Mouse (Mus musculus): ENCODE results near the gene Fam20a. TPM values are rescaled to one million over a fixed set of nuclear protein-coding genes. Genes with fewer than 3 reads are reported as not detected.
"Not testable (repeated sequence)": the region's sequence is repeated elsewhere in the genome, so short reads cannot be mapped to it uniquely, and the experiment has no call there.

Gene Fam20a
- polyA plus RNA-seq, 1 experiment: 17.6 TPM

GRCm38 (mm10) chr11:109668115-109668725 is 53.9 kb downstream of the Fam20a start:
- WGBS: 68% methylated on average over 8 of the region's 8 CpGs
- DNase-seq: no peak
- no peak for TF ChIP-seq POLR2A (IDR thresholded peaks at IDR 0.05; ENCODE audit: borderline replicate concordance, extremely low read depth, low read depth, low read length)
- no peak for TF ChIP-seq CTCF (IDR thresholded peaks at IDR 0.05; ENCODE audit: insufficient read depth, low read length)
- H3K4me3 ChIP-seq (replicated peaks; ENCODE audit: extremely low read depth, low read depth, low read length): no peak overlapping the region
- peaks cover 8% of the 10 kb centered on the region for H3K4me1 ChIP-seq (ENCODE audit: control insufficient read depth, insufficient read depth, low read length)

- DNase-seq: no peak
- no peak for TF ChIP-seq CTCF (IDR thresholded peaks at IDR 0.05; ENCODE audit: insufficient read depth, low read length)
- no peak for TF ChIP-seq POLR2A (IDR thresholded peaks at IDR 0.05; ENCODE audit: borderline replicate concordance, extremely low read depth, low read depth, low read length)
- Histone ChIP-seq H3K4me1 (ENCODE audit: control insufficient read depth, insufficient read depth, low read length) (peaks cover 8% of the 10 kb centered on the region), H3K4me3 (replicated peaks; ENCODE audit: extremely low read depth, low read depth, low read length) (no peak overlapping the region)
- 89% methylated on average over 19 of the region's 19 CpGs for WGBS
Observed at GRCm38 (mm10) chr11:109667371-109667770, 54.7 kb downstream of the Fam20a start.

- no peak for TF ChIP-seq CTCF (IDR thresholded peaks at IDR 0.05; ENCODE audit: insufficient read depth, low read length)
- no peak overlapping the region for H3K4me3 ChIP-seq (replicated peaks; ENCODE audit: extremely low read depth, low read depth, low read length)
- DNase-seq: no peak
- 80% methylated on average over 13 of the region's 13 CpGs for WGBS
- H3K4me1 ChIP-seq (ENCODE audit: control insufficient read depth, insufficient read depth, low read length): peaks cover 8% of the 10 kb centered on the region
Observed at GRCm38 (mm10) chr11:109666411-109666810, 55.7 kb downstream of the Fam20a start.

GRCm38 (mm10) chr11:109665424-109665823 is 56.7 kb downstream of the Fam20a start:
- DNase-seq: no peak
- no peak for TF ChIP-seq CTCF (IDR thresholded peaks at IDR 0.05; ENCODE audit: insufficient read depth, low read length)
- TF ChIP-seq POLR2A (IDR thresholded peaks at IDR 0.05; ENCODE audit: borderline replicate concordance, extremely low read depth, low read depth, low read length): no peak
- Histone ChIP-seq H3K4me3 (replicated peaks; ENCODE audit: extremely low read depth, low read depth, low read length) (no peak overlapping the region), H3K4me1 (ENCODE audit: control insufficient read depth, insufficient read depth, low read length) (peaks cover 5% of the 10 kb centered on the region)
- WGBS: 80% methylated on average over 6 of the region's 6 CpGs

- DNase-seq: no peak
- H3K4me3 ChIP-seq (replicated peaks; ENCODE audit: extremely low read depth, low read depth, low read length): no peak overlapping the region
- TF ChIP-seq CTCF (IDR thresholded peaks at IDR 0.05; ENCODE audit: insufficient read depth, low read length) (no peak), POLR2A (IDR thresholded peaks at IDR 0.05; ENCODE audit: borderline replicate concordance, extremely low read depth, low read depth, low read length) (no peak)
- H3K4me1 ChIP-seq (ENCODE audit: control insufficient read depth, insufficient read depth, low read length): peaks cover 3% of the 10 kb centered on the region; the same call in 1 of the 2 replicates
- 68% methylated on average over 13 of the region's 13 CpGs for WGBS
Observed at GRCm38 (mm10) chr11:109664293-109664692, 57.8 kb downstream of the Fam20a start.

- WGBS: 55% methylated on average over 8 of the region's 8 CpGs
- H3K4me3 ChIP-seq (replicated peaks; ENCODE audit: extremely low read depth, low read depth, low read length); H3K4me1 ChIP-seq (ENCODE audit: control insufficient read depth, insufficient read depth, low read length); DNase-seq: not testable (repeated sequence)
Observed at GRCm38 (mm10) chr11:109660526-109660925, 61.6 kb downstream of the Fam20a start.

- Histone ChIP-seq H3K4me1 (ENCODE audit: control insufficient read depth, insufficient read depth, low read length) (peaks cover 14% of the 10 kb centered on the region), H3K4me3 (replicated peaks; ENCODE audit: extremely low read depth, low read depth, low read length) (no peak overlapping the region)
- no peak for TF ChIP-seq POLR2A (IDR thresholded peaks at IDR 0.05; ENCODE audit: borderline replicate concordance, extremely low read depth, low read depth, low read length)
- no peak for TF ChIP-seq CTCF (IDR thresholded peaks at IDR 0.05; ENCODE audit: insufficient read depth, low read length)
- DNase-seq: no peak
- WGBS: 79% methylated on average over 7 of the region's 7 CpGs
Observed at GRCm38 (mm10) chr11:109656232-109656631, 65.8 kb downstream of the Fam20a start.

GRCm38 (mm10) chr11:109654581-109654980 is 67.5 kb downstream of the Fam20a start:
- TF ChIP-seq CTCF (IDR thresholded peaks at IDR 0.05; ENCODE audit: insufficient read depth, low read length) (no peak), POLR2A (IDR thresholded peaks at IDR 0.05; ENCODE audit: borderline replicate concordance, extremely low read depth, low read depth, low read length) (no peak)
- H3K4me1 ChIP-seq (ENCODE audit: control insufficient read depth, insufficient read depth, low read length): peaks cover 19% of the 10 kb centered on the region
- no peak for DNase-seq
- no peak overlapping the region for H3K4me3 ChIP-seq (replicated peaks; ENCODE audit: extremely low read depth, low read depth, low read length)
- WGBS: 66% methylated on average over 6 of the region's 6 CpGs

GRCm38 (mm10) chr11:109653201-109653600 is 68.9 kb downstream of the Fam20a start:
- 37% methylated on average over 8 of the region's 8 CpGs for WGBS
- no peak for DNase-seq
- TF ChIP-seq POLR2A (IDR thresholded peaks at IDR 0.05; ENCODE audit: borderline replicate concordance, extremely low read depth, low read depth, low read length): no peak
- TF ChIP-seq CTCF (IDR thresholded peaks at IDR 0.05; ENCODE audit: insufficient read depth, low read length): no peak
- Histone ChIP-seq H3K4me3 (replicated peaks; ENCODE audit: extremely low read depth, low read depth, low read length) (no peak overlapping the region), H3K4me1 (ENCODE audit: control insufficient read depth, insufficient read depth, low read length) (peaks cover 30% of the 10 kb centered on the region)

GRCm38 (mm10) chr11:109652505-109652904 is 69.6 kb downstream of the Fam20a start:
- 16% methylated on average over 6 of the region's 6 CpGs for WGBS
- Histone ChIP-seq H3K4me1 (ENCODE audit: control insufficient read depth, insufficient read depth, low read length) (peaks cover 30% of the 10 kb centered on the region), H3K4me3 (replicated peaks; ENCODE audit: extremely low read depth, low read depth, low read length) (no peak overlapping the region)
- TF ChIP-seq CTCF (IDR thresholded peaks at IDR 0.05; ENCODE audit: insufficient read depth, low read length): no peak
- TF ChIP-seq POLR2A (IDR thresholded peaks at IDR 0.05; ENCODE audit: borderline replicate concordance, extremely low read depth, low read depth, low read length): no peak
- DNase-seq: no peak
